Mouse (Mus musculus) olfactory bulb, adult 2 months (tissue): ENCODE measurements at regions not wholly inside any gene's neighbourhood (a gene's known extent, or its start where the extent isn't known, plus 50 kb on each side); places are given as distances from the start of the nearest gene placed in this dataset.

ENCODE experiments used
- CTCF ChIP-seq: fragments of 200-500 bp; IDR thresholded peaks from 2 replicates; pipeline ENCODE4 v1.5.1; 2012; ENCODE audit warnings: low read depth, mild to moderate bottlenecking, low read length, moderate library complexity; ENCODE audit not compliant: insufficient read depth
- POLR2A ChIP-seq: fragments of 200-500 bp; IDR thresholded peaks from 2 replicates; pipeline ENCODE4 v1.6.1; 2012; ENCODE audit warnings: mild to moderate bottlenecking, low read depth, low read length, moderate library complexity; ENCODE audit not compliant: insufficient read depth

- TF ChIP-seq CTCF: no peak
- TF ChIP-seq POLR2A: no peak
Measured at GRCm38 (mm10) chr9:61243289-61243688, 128.9 kb upstream of the Tle3 start.
